Mouse (Mus musculus): Measurements from ENCODE around the gene Pald1.

DNA sequence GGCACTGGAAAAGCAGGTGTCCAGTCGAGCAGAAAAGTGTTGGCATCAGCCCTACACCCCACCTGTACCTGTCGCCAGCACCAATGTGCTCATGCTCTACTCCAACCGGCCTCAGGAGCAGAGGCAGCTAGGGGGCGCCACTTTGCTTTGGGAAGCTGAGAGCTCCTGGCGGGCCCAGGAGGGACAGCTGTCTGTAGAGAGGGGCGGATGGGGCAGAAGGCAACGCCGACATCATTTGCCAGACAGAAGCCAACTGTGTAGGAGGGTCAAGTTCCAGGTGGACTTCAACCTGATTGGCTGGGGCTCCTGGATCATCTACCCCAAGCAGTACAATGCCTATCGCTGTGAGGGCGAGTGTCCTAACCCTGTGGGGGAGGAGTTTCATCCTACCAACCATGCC is 40.0 kb upstream of the Pald1 start:
- TF ChIP-seq GATA1 (IDR thresholded peaks at IDR 0.05; ENCODE audit: low read length) = no peak
- TF ChIP-seq TAL1 (IDR thresholded peaks at IDR 0.05; ENCODE audit: low read length) = no peak
